Mouse (Mus musculus): ENCODE results near the gene Got2. TPM values are rescaled to one million over a fixed set of nuclear protein-coding genes. Genes with fewer than 3 reads are reported as not detected.

Gene Got2
- polyA plus RNA-seq, 1 experiment from 2014 or later, result 132 TPM

DNA sequence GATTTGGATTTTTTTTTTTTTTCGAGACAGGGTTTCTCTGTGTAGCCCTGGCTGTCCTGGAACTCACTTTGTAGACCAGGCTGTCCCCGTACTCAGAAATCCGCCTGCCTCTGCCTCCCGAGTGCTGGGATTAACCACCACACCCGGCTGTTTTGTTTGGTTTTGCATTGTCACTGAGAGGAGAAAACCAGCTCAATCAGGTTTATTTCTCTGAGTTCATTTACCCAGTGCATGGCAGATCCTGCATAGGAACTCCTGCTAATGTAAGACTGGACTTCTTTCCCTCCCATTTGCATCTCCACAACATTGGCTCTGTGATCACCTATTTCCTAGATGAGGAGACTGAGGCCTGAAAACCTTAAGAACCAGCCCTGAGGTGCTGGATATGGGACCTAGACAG, 66.3 kb downstream of the Got2 start:
- Histone ChIP-seq H3K4me2 (no peak overlapping the region), H3K36me3 (ENCODE audit: control insufficient read depth, insufficient read depth, low read length) (no peaks in the 10 kb centered on the region), H3K9me3 (replicated peaks; ENCODE audit: control insufficient read depth, low read length) (0 out of 2 replicates have a peak, but pooled peaks cover 2% of the 10 kb centered on the region), H3K4me1 (ENCODE audit: control insufficient read depth, insufficient read depth, low read length) (peaks cover 13% of the 10 kb centered on the region), H3K27me3 (ENCODE audit: control insufficient read depth, insufficient read depth, low read length) (no peaks in the 10 kb centered on the region), H3K27ac (ENCODE audit: low read depth, low read length) (0 out of 2 replicates have a peak overlapping the region, but pooled peaks have one; percentile 0), H3K4me3 (ENCODE audit: low read depth, low read length) (no peak overlapping the region), H3K9ac (ENCODE audit: low read depth, low read length) (no peak overlapping the region)
- WGBS (ENCODE audit: insufficient replicate concordance), result 79% methylated on average over 5 of the region's 5 CpGs
- ATAC-seq (replicated peaks; ENCODE audit: insufficient number of reproducible peaks, low FRiP score, low TSS enrichment), result no peak

DNA sequence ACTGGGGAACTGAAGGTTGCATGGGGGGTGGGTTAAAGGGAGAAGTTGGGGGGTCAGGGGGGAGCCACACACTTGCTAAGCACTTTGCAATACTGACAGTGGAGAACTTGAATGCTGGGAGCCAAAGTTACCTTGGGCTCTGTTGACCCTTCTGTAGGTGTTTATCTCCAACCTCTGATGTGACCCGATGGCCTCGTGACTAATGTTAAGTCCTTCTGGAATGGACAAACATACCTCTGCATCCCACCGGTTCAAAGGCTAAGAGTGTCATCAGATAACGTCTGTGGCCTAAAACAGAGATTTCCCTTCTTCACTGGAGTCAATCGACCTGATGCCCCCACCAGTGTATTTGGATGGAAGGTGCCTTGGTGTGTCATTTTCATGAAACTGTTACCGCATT, 67.1 kb downstream of the Got2 start:
- no peak overlapping the region for H3K4me3 ChIP-seq (ENCODE audit: low read depth, low read length)
- 0 out of 2 replicates have a peak, but pooled peaks cover 2% of the 10 kb centered on the region for H3K9me3 ChIP-seq (replicated peaks; ENCODE audit: control insufficient read depth, low read length)
- no peak overlapping the region for H3K9ac ChIP-seq (ENCODE audit: low read depth, low read length)
- H3K36me3 ChIP-seq (ENCODE audit: control insufficient read depth, insufficient read depth, low read length), result no peaks in the 10 kb centered on the region
- H3K4me2 ChIP-seq, result no peak overlapping the region
- H3K27me3 ChIP-seq (ENCODE audit: control insufficient read depth, insufficient read depth, low read length), result no peaks in the 10 kb centered on the region
- peaks cover 13% of the 10 kb centered on the region for H3K4me1 ChIP-seq (ENCODE audit: control insufficient read depth, insufficient read depth, low read length)
- WGBS (ENCODE audit: insufficient replicate concordance), result 78% methylated on average over 6 of the region's 6 CpGs
- H3K27ac ChIP-seq (ENCODE audit: low read depth, low read length), result no peak overlapping the region
- no peak for ATAC-seq (replicated peaks; ENCODE audit: insufficient number of reproducible peaks, low FRiP score, low TSS enrichment)

GRCm38 (mm10) chr8:95818211-95818610, 70.1 kb downstream of the Got2 start:
- no peaks in the 10 kb centered on the region for H3K36me3 ChIP-seq (ENCODE audit: control insufficient read depth, insufficient read depth, low read length)

GRCm38 (mm10) chr8:95817597-95817996, 70.8 kb downstream of the Got2 start:
- WGBS (ENCODE audit: insufficient replicate concordance), result 63% methylated on average over 3 of the region's 3 CpGs
- no peak for ATAC-seq (replicated peaks; ENCODE audit: insufficient number of reproducible peaks, low FRiP score, low TSS enrichment)

More at GRCm38 (mm10) chr8:95818211-95818610, 70.1 kb downstream of the Got2 start:
- Histone ChIP-seq H3K9me3 (replicated peaks; ENCODE audit: control insufficient read depth, low read length) (0 out of 2 replicates have a peak, but pooled peaks cover 2% of the 10 kb centered on the region), H3K27ac (ENCODE audit: low read depth, low read length) (peak overlapping the region; percentile 73), H3K4me3 (ENCODE audit: low read depth, low read length) (no peak overlapping the region), H3K9ac (ENCODE audit: low read depth, low read length) (no peak overlapping the region), H3K27me3 (ENCODE audit: control insufficient read depth, insufficient read depth, low read length) (no peaks in the 10 kb centered on the region), H3K4me2 (peak overlapping the region; percentile 35), H3K4me1 (ENCODE audit: control insufficient read depth, insufficient read depth, low read length) (peaks cover 13% of the 10 kb centered on the region)
- peak; percentile 74 for ATAC-seq (replicated peaks; ENCODE audit: insufficient number of reproducible peaks, low FRiP score, low TSS enrichment)
- 28% methylated on average over 1 of the region's 1 CpGs for WGBS (ENCODE audit: insufficient replicate concordance)

GRCm38 (mm10) chr8:95816044-95816708, 72.2 kb downstream of the Got2 start:
- no peak overlapping the region for H3K4me3 ChIP-seq (ENCODE audit: low read depth, low read length)
- H3K4me1 ChIP-seq (ENCODE audit: control insufficient read depth, insufficient read depth, low read length), result peaks cover 18% of the 10 kb centered on the region
- H3K4me2 ChIP-seq, result no peak overlapping the region
- 45% methylated on average over 6 of the region's 6 CpGs for WGBS (ENCODE audit: insufficient replicate concordance)
- H3K27ac ChIP-seq (ENCODE audit: low read depth, low read length), result no peak overlapping the region
- no peaks in the 10 kb centered on the region for H3K27me3 ChIP-seq (ENCODE audit: control insufficient read depth, insufficient read depth, low read length)
- H3K36me3 ChIP-seq (ENCODE audit: control insufficient read depth, insufficient read depth, low read length), result no peaks in the 10 kb centered on the region
- ATAC-seq (replicated peaks; ENCODE audit: insufficient number of reproducible peaks, low FRiP score, low TSS enrichment), result no peak
- 0 out of 2 replicates have a peak, but pooled peaks cover 2% of the 10 kb centered on the region for H3K9me3 ChIP-seq (replicated peaks; ENCODE audit: control insufficient read depth, low read length)
- no peak overlapping the region for H3K9ac ChIP-seq (ENCODE audit: low read depth, low read length)

More at GRCm38 (mm10) chr8:95817597-95817996, 70.8 kb downstream of the Got2 start:
- Histone ChIP-seq H3K27ac (ENCODE audit: low read depth, low read length) (peak overlapping the region; percentile 73), H3K36me3 (ENCODE audit: control insufficient read depth, insufficient read depth, low read length) (no peaks in the 10 kb centered on the region), H3K9me3 (replicated peaks; ENCODE audit: control insufficient read depth, low read length) (0 out of 2 replicates have a peak, but pooled peaks cover 2% of the 10 kb centered on the region), H3K4me1 (ENCODE audit: control insufficient read depth, insufficient read depth, low read length) (peaks cover 13% of the 10 kb centered on the region), H3K27me3 (ENCODE audit: control insufficient read depth, insufficient read depth, low read length) (no peaks in the 10 kb centered on the region), H3K9ac (ENCODE audit: low read depth, low read length) (no peak overlapping the region), H3K4me2 (peak overlapping the region; percentile 35), H3K4me3 (ENCODE audit: low read depth, low read length) (no peak overlapping the region)

Other genes with a start within 250 kb of the Got2 start
- gene Ndrg4, start 211.6 kb downstream of the Got2 start, polyA plus RNA-seq (2014; fragmentation: Nextera tagmentation; extraction: Ambion mirVana), result 225 and 286 TPM in 2 replicates
- gene Setd6, start 172.7 kb downstream of the Got2 start, polyA plus RNA-seq (2014; fragmentation: Nextera tagmentation; extraction: Ambion mirVana), result 18.6 and 20.9 TPM in 2 replicates
- 72.8 and 94.6 TPM in 2 replicates for gene Cnot1, start 81.1 kb downstream of the Got2 start, polyA plus RNA-seq (2014; fragmentation: Nextera tagmentation; extraction: Ambion mirVana)
- gene Sap18b, start 63.2 kb downstream of the Got2 start, polyA plus RNA-seq (2014; fragmentation: Nextera tagmentation; extraction: Ambion mirVana), result 337 and 363 TPM in 2 replicates
- gene Slc38a7, start 35.0 kb downstream of the Got2 start, polyA plus RNA-seq (2014; fragmentation: Nextera tagmentation; extraction: Ambion mirVana), result 11.8 and 12.4 TPM in 2 replicates

All from heart, embryonic 11.5 days (tissue).